Mouse (Mus musculus): Measurements from ENCODE around the gene Rabep1.

Rabep1 gene

GRCm38 (mm10) chr11:70975193-70975592 is 130.6 kb downstream of the Rabep1 start:
- DNase-seq (ENCODE audit: low spot score) = no peak

DNA sequence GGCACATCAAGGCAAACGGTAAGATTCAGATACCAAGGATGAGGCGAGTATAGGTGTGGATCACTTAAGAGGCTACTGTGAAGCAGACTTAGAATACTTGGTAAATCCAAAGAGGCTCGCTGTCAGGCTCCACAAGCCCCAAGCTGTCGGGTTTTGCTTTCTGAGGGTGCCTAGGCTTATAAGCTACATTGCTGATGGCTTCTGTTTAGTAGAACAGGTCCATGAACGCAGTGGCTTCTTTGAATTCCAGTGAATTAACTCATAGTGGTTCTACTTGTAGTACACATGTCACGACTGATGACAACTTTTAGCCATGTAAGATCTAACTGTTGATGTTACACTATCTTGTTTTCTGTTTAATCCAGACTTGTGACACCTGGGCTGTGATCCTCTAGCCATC is 132.7 kb downstream of the Rabep1 start:
- no peak for DNase-seq (ENCODE audit: low spot score)

GRCm38 (mm10) chr11:70980232-70980631 is 135.7 kb downstream of the Rabep1 start:
- no peak for DNase-seq (ENCODE audit: low spot score)

- DNase-seq (ENCODE audit: low spot score) = peak; percentile 34
Observed at GRCm38 (mm10) chr11:70980751-70981510, 136.4 kb downstream of the Rabep1 start.

- peak; percentile 35 for DNase-seq (ENCODE audit: low spot score)
Observed at GRCm38 (mm10) chr11:70982030-70982429, 137.5 kb downstream of the Rabep1 start.

DNA sequence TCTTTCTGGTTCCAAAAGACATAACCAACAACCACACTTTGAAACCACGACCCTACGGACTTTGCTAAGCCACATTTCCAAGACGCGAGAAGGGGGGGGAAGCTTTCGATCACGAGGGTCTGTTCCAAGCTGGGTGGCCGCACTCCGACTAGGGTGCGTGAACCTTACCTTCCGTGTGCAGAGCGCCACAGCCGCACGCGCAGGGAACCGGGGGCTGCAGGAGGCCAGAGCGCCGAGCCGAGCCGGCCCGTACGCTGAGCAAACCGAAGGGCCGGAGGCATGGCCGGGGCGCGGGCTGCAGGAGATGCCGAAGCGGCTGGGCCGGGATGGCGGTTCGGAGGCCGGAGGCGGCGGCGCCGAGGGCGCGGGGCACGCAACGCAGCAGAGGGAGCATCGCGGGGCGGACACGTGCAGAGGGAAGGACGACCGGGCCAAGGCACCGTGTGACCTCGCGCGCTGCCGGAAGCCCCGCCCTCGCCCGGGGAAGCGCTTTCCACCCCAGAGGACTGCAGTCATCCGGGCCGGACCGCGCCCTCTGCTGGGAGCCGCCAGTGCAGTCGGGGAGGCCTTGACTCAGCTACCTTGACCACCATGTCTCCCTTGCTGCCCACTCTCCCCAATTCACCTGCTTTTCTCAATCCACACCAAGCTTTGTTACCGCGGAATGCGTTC is 138.1 kb downstream of the Rabep1 start, which contains the start of gene C1qbp:
Gene C1qbp (minus strand): TSS at position 470 of the 672 bp plus-strand sequence.
- peak; percentile 86 for DNase-seq (ENCODE audit: low spot score)
